7 mouse cellular contexts compared by ENCODE assay signal in genomic region chr3:36521073-36522060, GRCm38 (mm10). TPM values are rescaled to one million over a fixed set of nuclear protein-coding genes. Genes with fewer than 3 reads are reported as not detected.
DNase-seq lines count a peak whose midpoint lies in the region; ATAC-seq and TF ChIP-seq lines count a peak whose summit lies in the region.

Gene Gm11549, minus strand, starts transcription at chr3:36521813.

- no peaks in the 10 kb centered on the region for H3K4me1 ChIP-seq in lung, embryonic 14.5 days (ENCODE audit: insufficient read depth)
- peaks cover 5% of the 10 kb centered on the region; the same call in 1 of the 2 replicates for H3K4me1 ChIP-seq in cortical plate, adult 2 months (ENCODE audit: control insufficient read depth, insufficient read depth, low read length)
- H3K4me1 ChIP-seq in forebrain, postnatal 0 days (ENCODE audit: insufficient read depth) = 0 out of 2 replicates have a peak, but pooled peaks cover 6% of the 10 kb centered on the region
- peaks cover 5% of the 10 kb centered on the region; the same call in 1 of the 2 replicates for H3K4me1 ChIP-seq in midbrain, postnatal 0 days (ENCODE audit: insufficient read depth, low read length)

- peaks cover 30% of the 10 kb centered on the region for H3K27me3 ChIP-seq in lung, embryonic 14.5 days (ENCODE audit: insufficient read depth, low read length)
- peaks cover 9% of the 10 kb centered on the region; the same call in 1 of the 2 replicates for H3K27me3 ChIP-seq in forebrain, postnatal 0 days (ENCODE audit: insufficient read depth, low read length)
- peaks cover 21% of the 10 kb centered on the region; the same call in 1 of the 2 replicates for H3K27me3 ChIP-seq in midbrain, postnatal 0 days (ENCODE audit: insufficient read depth, low read length)

- H3K4me3 ChIP-seq in lung, embryonic 14.5 days (ENCODE audit: low read depth, low read length) = peak within 1 kb of the TSS; percentile 42
- H3K4me3 ChIP-seq in cortical plate, adult 2 months (ENCODE audit: insufficient read depth, low read length) = peak within 1 kb of the TSS; percentile 76
- H3K4me3 ChIP-seq in forebrain, postnatal 0 days (ENCODE audit: low read depth, low read length) = peak within 1 kb of the TSS; percentile 55
- peak within 1 kb of the TSS; percentile 60 for H3K4me3 ChIP-seq in midbrain, postnatal 0 days (ENCODE audit: low read depth, low read length)

- H3K9ac ChIP-seq in lung, embryonic 14.5 days = peak within 1 kb of the TSS; percentile 44
- peak within 1 kb of the TSS; percentile 53 for H3K9ac ChIP-seq in forebrain, postnatal 0 days
- peak within 1 kb of the TSS; percentile 50 for H3K9ac ChIP-seq in midbrain, postnatal 0 days (replicated peaks; ENCODE audit: low read length, poor library complexity, severe bottlenecking)

- H3K9me3 ChIP-seq in lung, embryonic 14.5 days (ENCODE audit: low read depth, low read length) = no peaks in the 10 kb centered on the region
- no peaks in the 10 kb centered on the region for H3K9me3 ChIP-seq in forebrain, postnatal 0 days (ENCODE audit: low read length)
- no peaks in the 10 kb centered on the region for H3K9me3 ChIP-seq in midbrain, postnatal 0 days (ENCODE audit: low read length)

- no peaks in the 10 kb centered on the region for H3K36me3 ChIP-seq in lung, embryonic 14.5 days (ENCODE audit: insufficient read depth)
- H3K36me3 ChIP-seq in forebrain, postnatal 0 days (ENCODE audit: insufficient read depth) = no peaks in the 10 kb centered on the region
- no peaks in the 10 kb centered on the region for H3K36me3 ChIP-seq in midbrain, postnatal 0 days (ENCODE audit: insufficient read depth, low read length)

- peak within 1 kb of the TSS; percentile 84 for H3K4me2 ChIP-seq in lung, embryonic 14.5 days
- peak within 1 kb of the TSS; percentile 97 for H3K4me2 ChIP-seq in forebrain, postnatal 0 days (ENCODE audit: low read depth)
- peak within 1 kb of the TSS; percentile 99 for H3K4me2 ChIP-seq in midbrain, postnatal 0 days (ENCODE audit: low read depth, low read length, poor library complexity, severe bottlenecking)

- DNase-seq in lung, embryonic 14.5 days = peak; percentile 45
- no peak for DNase-seq in lung, postnatal 14 days
- peak; percentile 50 for DNase-seq in forebrain, postnatal 0 days
- peak; percentile 47 to 54 for DNase-seq in kidney, postnatal 4 days
- peak; percentile 23 for DNase-seq in midbrain, postnatal 0 days (ENCODE audit: low spot score)
- DNase-seq in thymus, postnatal 14 days = no peak

- no peak for ATAC-seq in lung, embryonic 14.5 days (ENCODE audit: insufficient read depth)
- ATAC-seq in forebrain, postnatal 0 days = peak; percentile 77
- ATAC-seq in midbrain, postnatal 0 days (ENCODE audit: low FRiP score) = peak; percentile 68

- TF ChIP-seq CTCF in lung, embryonic 14.5 days (IDR thresholded peaks at IDR 0.05; ENCODE audit: low read depth) = no peak
- no peak for TF ChIP-seq CTCF in cortical plate, adult 2 months (IDR thresholded peaks at IDR 0.05; ENCODE audit: extremely low read depth, insufficient read depth, low read length)
- no peak for TF ChIP-seq CTCF in forebrain, postnatal 0 days (IDR thresholded peaks at IDR 0.05; ENCODE audit: low read depth)
- TF ChIP-seq CTCF in midbrain, postnatal 0 days (IDR thresholded peaks at IDR 0.05) = no peak

- no peak within 1 kb of the TSS for H3K27ac ChIP-seq in lung, embryonic 14.5 days (ENCODE audit: low read depth)
- peak within 1 kb of the TSS; percentile 60 for H3K27ac ChIP-seq in cortical plate, adult 2 months (ENCODE audit: insufficient read depth, low read length)
- no peak within 1 kb of the TSS for H3K27ac ChIP-seq in forebrain, postnatal 0 days (ENCODE audit: low read depth, low read length)
- no peak within 1 kb of the TSS for H3K27ac ChIP-seq in midbrain, postnatal 0 days (ENCODE audit: low read depth, low read length)

- WGBS in lung, embryonic 14.5 days = 1% methylated on average over 51 of the region's 51 CpGs
- WGBS in forebrain, postnatal 0 days = under 1% methylated on average over 51 of the region's 51 CpGs
- WGBS in midbrain, postnatal 0 days = under 1% methylated on average over 51 of the region's 51 CpGs

- peak; percentile 52; the same call in 1 of the 2 replicates for TF ChIP-seq POLR2A in cortical plate, adult 2 months (IDR thresholded peaks at IDR 0.05; ENCODE audit: extremely low read depth, insufficient read depth, low read length)

RNA-seq across cellular contexts. Expression of gene Gm11549, which starts in this region (rescaled TPM):
- 0.12 and 0.16 TPM in 2 replicates for polyA plus RNA-seq in lung, embryonic 14.5 days (2014; fragmentation: Nextera tagmentation; extraction: Ambion mirVana)
- 37.6 and 38.9 TPM in 2 replicates for polyA plus RNA-seq in cortical plate, adult 2 months (2012; rRNA removed)
- 0.69 and 1.3 TPM in 2 replicates for total RNA-seq in forebrain, postnatal 0 days (2014; rRNA removed)
- polyA plus RNA-seq in forebrain, postnatal 0 days (2015; fragmentation: Nextera tagmentation; extraction: Ambion mirVana) = 0.45 and 0.68 TPM in 2 replicates
- 0.22 and 0.42 TPM in 2 replicates for total RNA-seq in midbrain, postnatal 0 days (2014; rRNA removed)
- polyA plus RNA-seq in midbrain, postnatal 0 days (2015; fragmentation: Nextera tagmentation; extraction: Ambion mirVana) = 0.28 and 0.31 TPM in 2 replicates

Comparison
In these comparisons a context has a peak if more than half of its experiments do, and no peak if none do; other contexts are left out.
1. RNA of gene Gm11549 (polyA plus RNA-seq): 37.6 to 38.9 TPM in cortical plate, adult 2 months; 0.45 to 0.68 TPM in forebrain, postnatal 0 days, 0.28 to 0.31 TPM in midbrain, postnatal 0 days and 0.12 to 0.16 TPM in lung, embryonic 14.5 days; every median in the first group is over 10 times any median in the second.
2. Peak in DNase-seq, H3K4me3 ChIP-seq, H3K9ac ChIP-seq and H3K4me2 ChIP-seq in lung, embryonic 14.5 days; RNA of the gene not detected or under 1 TPM.
3. Peak in DNase-seq, ATAC-seq, H3K4me3 ChIP-seq, H3K9ac ChIP-seq and H3K4me2 ChIP-seq in midbrain, postnatal 0 days; RNA of the gene not detected or under 1 TPM.
4. DNase-seq: peak in forebrain, postnatal 0 days (single experiment) and kidney, postnatal 4 days (2 of 2); none in lung, postnatal 14 days (single experiment) and thymus, postnatal 14 days (single experiment).
5. Peak in every context shown above with its lines, with median percentiles within 50 percentile points of each other: H3K4me2 ChIP-seq, H3K4me3 ChIP-seq and H3K9ac ChIP-seq.